Mouse (Mus musculus) midbrain, embryonic 16.5 days (tissue): ENCODE data around the gene Slc8a1. TPM values are rescaled to one million over a fixed set of nuclear protein-coding genes. Genes with fewer than 3 reads are reported as not detected.

Experiments
- ATAC-seq: fragments of 200-750 bp; cut with Nextera tagmentation; 2 replicates; pipeline ENCODE4 v1.8.0; 2017; ENCODE audit warnings: moderate TSS enrichment
- H3K27ac ChIP-seq: fragments of 300-500 bp; sonication (generic); 2 replicates; pipeline ENCODE4 v1.5.1; 2014; ENCODE audit warnings: mild to moderate bottlenecking, low read length, mixed read lengths
- H3K27me3 ChIP-seq: fragments of 300-500 bp; sonication (generic); 2 replicates; pipeline ENCODE4 v1.6.1; 2014; ENCODE audit warnings: low read depth, low read length, mixed read lengths; ENCODE audit not compliant: control insufficient read depth, insufficient read depth
- H3K36me3 ChIP-seq: fragments of 300-500 bp; sonication (generic); 2 replicates; pipeline ENCODE4 v1.6.1; 2014; ENCODE audit warnings: mild to moderate bottlenecking, low read length, moderate library complexity, mixed read lengths; ENCODE audit not compliant: control insufficient read depth, insufficient read depth
- H3K4me1 ChIP-seq: fragments of 300-500 bp; sonication (generic); 2 replicates; pipeline ENCODE4 v1.6.1; 2014; ENCODE audit warnings: mild to moderate bottlenecking, low read length, mixed read lengths; ENCODE audit not compliant: control insufficient read depth, insufficient read depth
- H3K4me2 ChIP-seq: fragments of 300-500 bp; sonication (generic); 2 replicates; pipeline ENCODE4 v1.6.1; 2014; ENCODE audit warnings: mild to moderate bottlenecking, low read length, mixed read lengths
- H3K4me3 ChIP-seq: fragments of 300-500 bp; sonication (generic); 2 replicates; pipeline ENCODE4 v1.5.1; 2014; ENCODE audit warnings: low read depth, mild to moderate bottlenecking, low read length, moderate library complexity, mixed read lengths
- H3K9ac ChIP-seq: fragments of 300-500 bp; sonication (generic); 2 replicates; pipeline ENCODE4 v1.6.1; 2014; ENCODE audit warnings: low read depth, low read length, mixed read lengths
- H3K9me3 ChIP-seq: fragments of 300-500 bp; sonication (generic); replicated peaks from 2 replicates; pipeline ENCODE4 v1.6.1; 2014; ENCODE audit warnings: mild to moderate bottlenecking, low read length, mixed read lengths; ENCODE audit not compliant: control insufficient read depth, poor library complexity, severe bottlenecking
- WGBS: fragments of 180-500 bp; shearing (Covaris S2); extraction: QIAGEN DNeasy Blood & Tissue Kit; methylation state at CpG from one replicate; pipeline ENCODE4 v1.1.7; 2014; 5-methylcytosine and 5-hydroxymethylcytosine counted together
- polyA plus RNA-seq: library from polyadenylated mRNA; unstranded; fragments of >200 nt; fragmentation: Nextera tagmentation; extraction: Ambion mirVana; gene quantifications from 2 replicates; pipeline ENCODE4 v1.2.1, GENCODE M21; 2015

Gene Slc8a1
- polyA plus RNA-seq, 1 experiment from 2014 or later = 15.9 TPM

GRCm38 (mm10) chr17:81419802-81420459 is 318.2 kb downstream of the Slc8a1 start:
- peak; percentile 77 for ATAC-seq
- H3K9me3 ChIP-seq = no peaks in the 10 kb centered on the region
- H3K36me3 ChIP-seq = no peaks in the 10 kb centered on the region
- WGBS = 38% methylated on average over 10 of the region's 10 CpGs
- H3K4me1 ChIP-seq = no peaks in the 10 kb centered on the region
- H3K4me3 ChIP-seq = no peak overlapping the region
- H3K27ac ChIP-seq = peak overlapping the region; percentile 30; the same call in 1 of the 2 replicates
- H3K4me2 ChIP-seq = no peak overlapping the region
- H3K9ac ChIP-seq = no peak overlapping the region
- H3K27me3 ChIP-seq = no peaks in the 10 kb centered on the region

DNA sequence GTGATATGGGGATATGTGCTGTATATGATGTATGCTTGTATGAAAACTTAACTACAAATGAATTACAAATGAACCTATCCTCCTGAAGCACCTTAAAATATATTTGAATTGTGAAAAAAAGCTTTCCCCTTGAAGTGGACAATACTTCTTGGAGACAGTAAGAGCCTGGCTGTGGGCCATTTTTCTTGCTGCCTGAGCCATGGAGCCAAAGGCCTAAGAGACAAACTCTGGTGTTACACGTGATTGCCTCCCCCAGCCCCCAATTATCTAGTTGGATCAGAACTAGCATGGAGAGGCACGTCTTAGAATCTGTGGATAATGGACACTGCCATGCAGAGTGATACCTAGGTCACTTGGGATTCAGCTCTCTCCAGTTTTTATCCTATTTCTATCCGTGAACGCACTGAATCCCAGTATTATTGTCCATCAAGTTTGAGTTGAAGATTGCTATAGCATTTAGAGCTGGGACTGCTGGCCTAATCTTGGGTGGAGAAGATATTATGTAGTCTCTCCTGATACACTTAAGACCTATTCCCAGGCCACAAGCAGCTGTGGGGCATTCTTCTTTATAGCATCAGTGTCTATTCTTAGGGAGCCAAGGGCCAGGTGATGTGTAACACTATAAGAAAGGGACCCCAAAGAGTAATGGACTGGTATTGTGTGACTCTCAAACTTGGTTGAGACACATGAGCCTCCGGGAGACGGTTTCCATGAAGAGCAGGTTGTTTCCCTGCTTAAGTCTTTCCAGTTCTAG is 321.6 kb downstream of the Slc8a1 start:
- Histone ChIP-seq H3K9me3 (no peaks in the 10 kb centered on the region), H3K36me3 (no peaks in the 10 kb centered on the region), H3K27me3 (no peaks in the 10 kb centered on the region), H3K4me1 (no peaks in the 10 kb centered on the region), H3K4me2 (no peak overlapping the region), H3K9ac (no peak overlapping the region), H3K4me3 (no peak overlapping the region), H3K27ac (no peak overlapping the region)
- no peak for ATAC-seq
- 91% methylated on average over 6 of the region's 6 CpGs for WGBS

- 89% methylated on average over 4 of the region's 4 CpGs for WGBS
- H3K4me1 ChIP-seq = no peaks in the 10 kb centered on the region
- no peak overlapping the region for H3K4me2 ChIP-seq
- H3K36me3 ChIP-seq = peaks cover 8% of the 10 kb centered on the region
- H3K27ac ChIP-seq = no peak overlapping the region
- H3K9ac ChIP-seq = no peak overlapping the region
- H3K9me3 ChIP-seq = no peaks in the 10 kb centered on the region
- ATAC-seq = no peak
- H3K27me3 ChIP-seq = no peaks in the 10 kb centered on the region
- no peak overlapping the region for H3K4me3 ChIP-seq
Measured at GRCm38 (mm10) chr17:81412736-81413135, 325.4 kb downstream of the Slc8a1 start.

DNA sequence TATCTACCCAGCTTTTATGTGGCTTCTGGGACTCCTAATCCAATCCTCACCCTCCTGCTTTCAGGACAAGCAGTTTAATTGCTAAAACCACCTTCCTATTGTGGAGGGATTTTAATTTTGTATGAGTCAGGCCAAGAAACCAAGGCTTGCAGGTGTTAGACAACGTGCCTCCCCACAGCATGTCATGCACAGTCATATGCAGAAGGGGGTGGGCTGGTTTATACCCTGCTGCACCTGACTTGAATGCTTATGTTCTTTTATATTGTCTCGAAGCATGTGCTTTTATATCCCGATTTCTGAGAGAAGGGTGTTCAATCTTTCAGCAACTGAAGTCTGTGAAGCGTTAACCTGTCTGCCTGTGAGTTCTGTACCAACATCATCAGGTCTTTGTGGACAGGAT is 334.0 kb downstream of the Slc8a1 start:
- Histone ChIP-seq H3K4me1 (peaks cover 8% of the 10 kb centered on the region; the same call in 1 of the 2 replicates), H3K9ac (no peak overlapping the region), H3K4me2 (no peak overlapping the region), H3K27ac (no peak overlapping the region; the same call in 1 of the 2 replicates), H3K4me3 (no peak overlapping the region), H3K27me3 (no peaks in the 10 kb centered on the region), H3K36me3 (peaks cover 12% of the 10 kb centered on the region), H3K9me3 (no peaks in the 10 kb centered on the region)
- WGBS = 34% methylated on average over 4 of the region's 4 CpGs
- peak; percentile 52; the same call in 1 of the 2 replicates for ATAC-seq

DNA sequence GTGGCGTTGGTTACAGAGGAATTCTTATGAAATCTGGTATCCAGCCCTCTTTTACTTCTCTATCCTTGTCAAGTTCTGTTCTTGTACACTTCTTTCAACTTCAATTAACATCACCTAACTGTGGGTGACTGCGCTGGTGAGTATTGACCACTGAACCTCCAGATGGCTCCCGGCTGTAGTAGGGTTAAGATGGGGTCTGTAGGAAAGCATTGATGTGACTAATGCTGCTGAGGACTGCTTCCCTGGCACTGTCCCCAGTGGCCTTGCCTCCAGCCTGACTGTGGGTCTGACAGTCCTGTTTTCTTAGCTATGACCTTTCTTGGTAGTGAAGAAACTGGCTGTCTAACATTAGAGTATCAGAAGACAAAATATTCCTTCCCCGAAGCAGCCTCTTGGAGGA is 335.1 kb downstream of the Slc8a1 start:
- Histone ChIP-seq H3K36me3 (peaks cover 7% of the 10 kb centered on the region), H3K27me3 (no peaks in the 10 kb centered on the region), H3K9ac (no peak overlapping the region), H3K4me3 (no peak overlapping the region), H3K4me2 (no peak overlapping the region), H3K4me1 (peaks cover 8% of the 10 kb centered on the region; the same call in 1 of the 2 replicates), H3K9me3 (no peaks in the 10 kb centered on the region), H3K27ac (no peak overlapping the region)
- no peak for ATAC-seq
- WGBS = 91% methylated on average over 4 of the region's 4 CpGs

GRCm38 (mm10) chr17:81402636-81403035 is 335.5 kb downstream of the Slc8a1 start:
- H3K9me3 ChIP-seq = no peaks in the 10 kb centered on the region
- ATAC-seq = no peak
- no peak overlapping the region for H3K9ac ChIP-seq
- no peaks in the 10 kb centered on the region for H3K27me3 ChIP-seq
- no peak overlapping the region for H3K27ac ChIP-seq
- peaks cover 8% of the 10 kb centered on the region; the same call in 1 of the 2 replicates for H3K4me1 ChIP-seq
- H3K4me3 ChIP-seq = no peak overlapping the region
- peaks cover 3% of the 10 kb centered on the region for H3K36me3 ChIP-seq
- 67% methylated on average over 2 of the region's 2 CpGs for WGBS
- no peak overlapping the region for H3K4me2 ChIP-seq

DNA sequence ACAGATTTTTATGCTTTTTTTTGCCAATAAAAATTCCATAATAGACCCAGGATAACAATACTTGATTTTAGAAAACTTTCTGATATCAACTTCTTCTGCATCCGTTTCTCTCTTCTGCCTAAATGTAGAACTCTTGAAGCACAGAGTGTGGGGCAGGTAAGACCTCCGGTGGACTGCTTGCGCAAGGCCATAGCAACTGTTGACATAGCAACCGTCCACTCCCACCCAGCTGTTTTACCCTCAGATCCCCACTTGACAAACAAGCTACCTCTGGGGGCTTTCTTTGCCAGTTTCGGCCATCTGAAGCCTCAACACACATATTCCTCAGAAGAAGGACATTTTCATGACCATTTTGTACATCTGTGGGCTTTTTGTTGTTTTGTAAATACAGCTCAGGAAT is 337.8 kb downstream of the Slc8a1 start:
- 59% methylated on average over 5 of the region's 5 CpGs for WGBS
- Histone ChIP-seq H3K36me3 (no peaks in the 10 kb centered on the region), H3K27ac (no peak overlapping the region), H3K27me3 (no peaks in the 10 kb centered on the region), H3K4me3 (no peak overlapping the region), H3K9me3 (no peaks in the 10 kb centered on the region), H3K4me1 (peaks cover 8% of the 10 kb centered on the region; the same call in 1 of the 2 replicates), H3K9ac (no peak overlapping the region), H3K4me2 (no peak overlapping the region)
- ATAC-seq = no peak

DNA sequence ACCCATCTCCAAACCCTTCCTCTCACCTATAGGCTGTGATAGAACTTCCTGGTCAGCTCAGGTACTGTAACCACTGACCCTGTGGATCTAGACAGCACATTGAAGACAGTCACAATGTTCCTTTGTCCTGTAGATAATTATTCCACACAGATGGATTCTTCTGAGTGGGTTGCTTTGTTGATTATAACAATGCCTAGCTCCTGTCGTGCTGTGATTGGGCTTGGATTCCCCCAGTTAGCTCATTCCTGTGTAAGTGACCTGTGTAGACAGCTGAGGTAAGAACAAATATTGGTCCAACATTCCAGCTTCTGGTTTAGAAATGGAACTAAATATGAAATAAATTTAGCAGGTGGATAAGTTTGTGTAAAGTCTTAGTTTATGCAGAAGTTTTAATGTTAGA is 340.7 kb downstream of the Slc8a1 start:
- ATAC-seq = no peak
- 45% methylated on average over 1 of the region's 1 CpGs for WGBS

GRCm38 (mm10) chr17:81394124-81394523 is 344.1 kb downstream of the Slc8a1 start:
- Histone ChIP-seq H3K36me3 (no peaks in the 10 kb centered on the region), H3K27me3 (no peaks in the 10 kb centered on the region), H3K4me3 (no peak overlapping the region), H3K9ac (no peak overlapping the region), H3K9me3 (no peaks in the 10 kb centered on the region), H3K4me2 (no peak overlapping the region), H3K4me1 (no peaks in the 10 kb centered on the region; the same call in none of the 2 replicates), H3K27ac (0 out of 2 replicates have a peak overlapping the region, but pooled peaks have one; percentile 2)
- ATAC-seq = peak; percentile 61; the same call in 1 of the 2 replicates
- WGBS = 28% methylated on average over 2 of the region's 2 CpGs

More for the DNA sequence above, 340.7 kb downstream of the Slc8a1 start:
- Histone ChIP-seq H3K36me3 (no peaks in the 10 kb centered on the region), H3K4me3 (no peak overlapping the region), H3K27me3 (no peaks in the 10 kb centered on the region), H3K4me2 (no peak overlapping the region), H3K4me1 (peaks cover 4% of the 10 kb centered on the region), H3K27ac (no peak overlapping the region), H3K9me3 (no peaks in the 10 kb centered on the region), H3K9ac (no peak overlapping the region)
